Mouse (Mus musculus) heart, adult 2 months (tissue): ENCODE data around the gene E130218I03Rik.

Experiments used
- CTCF ChIP-seq: fragments of 200-600 bp; IDR thresholded peaks from 2 replicates; pipeline ENCODE4 v1.8.1; 2022; ENCODE audit warnings: antibody characterized with exemption, mild to moderate bottlenecking, moderate library complexity
- EP300 ChIP-seq: fragments of 200-500 bp; IDR thresholded peaks from 2 replicates; pipeline ENCODE4 v1.6.1; 2011; ENCODE audit warnings: low read depth, low read length, control low read depth; ENCODE audit not compliant: insufficient read depth

GRCm38 (mm10) chr4:134288397-134289256 is 45.2 kb downstream of the E130218I03Rik start:
- no peak for TF ChIP-seq CTCF
- no peak for TF ChIP-seq EP300
